Mouse (Mus musculus): ENCODE data around the gene Mt2. TPM values are rescaled to one million over a fixed set of nuclear protein-coding genes. Genes with fewer than 3 reads are reported as not detected.
A peak's percentile ranks its signal among the peaks of the same experiment; 100 is the strongest.

The Mt2 gene
- 570 and 681 TPM in 2 replicates for polyA plus RNA-seq (2015; fragmentation: Nextera tagmentation; extraction: Ambion mirVana)

GRCm38 (mm10) chr8:94172075-94172808 lies at the start of gene Mt2:
TSS of gene Mt2 (plus strand) at chr8:94172664.
- H3K27ac ChIP-seq (replicated peaks) = peak within 1 kb of the TSS; percentile 87
- H3K4me3 ChIP-seq (ENCODE audit: low read depth, low read length) = peak within 1 kb of the TSS; percentile 49
- H3K27me3 ChIP-seq (ENCODE audit: control insufficient read depth, insufficient read depth, low read length) = 0 out of 2 replicates have a peak, but pooled peaks cover 2% of the 10 kb centered on the region
- 2% methylated on average over 54 of the region's 56 CpGs for WGBS
- no peaks in the 10 kb centered on the region for H3K36me3 ChIP-seq (ENCODE audit: control insufficient read depth, insufficient read depth, low read length)
- TF ChIP-seq EP300 (optimal IDR thresholded peaks at IDR 0.05) (no peak), CTCF (IDR thresholded peaks at IDR 0.05; ENCODE audit: low read depth) (no peak)
- H3K9me3 ChIP-seq (ENCODE audit: control insufficient read depth, low read length) = no peaks in the 10 kb centered on the region
- peak within 1 kb of the TSS; percentile 83 for H3K4me2 ChIP-seq (replicated peaks; ENCODE audit: low read depth)
- peak within 1 kb of the TSS; percentile 51 for H3K9ac ChIP-seq (ENCODE audit: low read length)
- DNase-seq (ENCODE audit: low spot score) (peak; percentile 96), ATAC-seq (ENCODE audit: low FRiP score, low TSS enrichment) (peak; percentile 92)
- peaks cover 5% of the 10 kb centered on the region for H3K4me1 ChIP-seq (replicated peaks; ENCODE audit: control insufficient read depth, insufficient read depth)

GRCm38 (mm10) chr8:94122711-94123468 lies 49.6 kb upstream of the Mt2 start:
- no peak for DNase-seq (ENCODE audit: low spot score)
- Histone ChIP-seq H3K36me3 (ENCODE audit: control insufficient read depth, insufficient read depth, low read length) (no peaks in the 10 kb centered on the region), H3K27me3 (ENCODE audit: control insufficient read depth, insufficient read depth, low read length) (no peaks in the 10 kb centered on the region), H3K4me2 (replicated peaks; ENCODE audit: low read depth) (no peak overlapping the region), H3K9ac (ENCODE audit: low read length) (no peak overlapping the region), H3K4me1 (replicated peaks; ENCODE audit: control insufficient read depth, insufficient read depth) (no peaks in the 10 kb centered on the region), H3K9me3 (ENCODE audit: control insufficient read depth, low read length) (no peaks in the 10 kb centered on the region), H3K27ac (replicated peaks) (no peak overlapping the region), H3K4me3 (ENCODE audit: low read depth, low read length) (no peak overlapping the region)
- TF ChIP-seq CTCF (IDR thresholded peaks at IDR 0.05; ENCODE audit: low read depth) (no peak), EP300 (optimal IDR thresholded peaks at IDR 0.05) (no peak)
- no peak for ATAC-seq (ENCODE audit: low FRiP score, low TSS enrichment)
- WGBS = 56% methylated on average over 8 of the region's 8 CpGs

GRCm38 (mm10) chr8:94127711-94128110 lies 44.8 kb upstream of the Mt2 start:
- H3K4me2 ChIP-seq (replicated peaks; ENCODE audit: low read depth) = no peak overlapping the region
- no peaks in the 10 kb centered on the region for H3K9me3 ChIP-seq (ENCODE audit: control insufficient read depth, low read length)
- no peak overlapping the region for H3K4me3 ChIP-seq (ENCODE audit: low read depth, low read length)
- no peaks in the 10 kb centered on the region for H3K36me3 ChIP-seq (ENCODE audit: control insufficient read depth, insufficient read depth, low read length)
- H3K27me3 ChIP-seq (ENCODE audit: control insufficient read depth, insufficient read depth, low read length) = no peaks in the 10 kb centered on the region
- 0 out of 2 replicates have a peak, but pooled peaks have one; percentile 21 for ATAC-seq (ENCODE audit: low FRiP score, low TSS enrichment)
- no peak overlapping the region for H3K27ac ChIP-seq (replicated peaks)
- no peaks in the 10 kb centered on the region for H3K4me1 ChIP-seq (replicated peaks; ENCODE audit: control insufficient read depth, insufficient read depth)
- no peak overlapping the region for H3K9ac ChIP-seq (ENCODE audit: low read length)
- 68% methylated on average over 6 of the region's 6 CpGs for WGBS
- no peak for TF ChIP-seq EP300 (optimal IDR thresholded peaks at IDR 0.05)
- TF ChIP-seq CTCF (IDR thresholded peaks at IDR 0.05; ENCODE audit: low read depth) = no peak
- DNase-seq (ENCODE audit: low spot score) = no peak

- TF ChIP-seq CTCF (IDR thresholded peaks at IDR 0.05; ENCODE audit: low read depth) = no peak
- TF ChIP-seq EP300 (optimal IDR thresholded peaks at IDR 0.05) = no peak
- ATAC-seq (ENCODE audit: low FRiP score, low TSS enrichment) (no peak), DNase-seq (ENCODE audit: low spot score) (no peak)
- Histone ChIP-seq H3K27me3 (ENCODE audit: control insufficient read depth, insufficient read depth, low read length) (no peaks in the 10 kb centered on the region), H3K36me3 (ENCODE audit: control insufficient read depth, insufficient read depth, low read length) (no peaks in the 10 kb centered on the region), H3K4me2 (replicated peaks; ENCODE audit: low read depth) (no peak overlapping the region), H3K4me1 (replicated peaks; ENCODE audit: control insufficient read depth, insufficient read depth) (no peaks in the 10 kb centered on the region), H3K27ac (replicated peaks) (no peak overlapping the region), H3K9me3 (ENCODE audit: control insufficient read depth, low read length) (no peaks in the 10 kb centered on the region), H3K9ac (ENCODE audit: low read length) (no peak overlapping the region), H3K4me3 (ENCODE audit: low read depth, low read length) (no peak overlapping the region)
- 72% methylated on average over 6 of the region's 6 CpGs for WGBS
Measured at GRCm38 (mm10) chr8:94129133-94129789, 43.2 kb upstream of the Mt2 start.

- TF ChIP-seq CTCF (IDR thresholded peaks at IDR 0.05; ENCODE audit: low read depth) = no peak
- TF ChIP-seq EP300 (optimal IDR thresholded peaks at IDR 0.05) = no peak
- Histone ChIP-seq H3K27me3 (ENCODE audit: control insufficient read depth, insufficient read depth, low read length) (no peaks in the 10 kb centered on the region), H3K4me3 (ENCODE audit: low read depth, low read length) (no peak overlapping the region), H3K27ac (replicated peaks) (no peak overlapping the region), H3K4me1 (replicated peaks; ENCODE audit: control insufficient read depth, insufficient read depth) (no peaks in the 10 kb centered on the region), H3K9me3 (ENCODE audit: control insufficient read depth, low read length) (no peaks in the 10 kb centered on the region), H3K9ac (ENCODE audit: low read length) (no peak overlapping the region), H3K4me2 (replicated peaks; ENCODE audit: low read depth) (no peak overlapping the region), H3K36me3 (ENCODE audit: control insufficient read depth, insufficient read depth, low read length) (no peaks in the 10 kb centered on the region)
- DNase-seq (ENCODE audit: low spot score) (no peak), ATAC-seq (ENCODE audit: low FRiP score, low TSS enrichment) (no peak)
- WGBS = 92% methylated on average over 4 of the region's 4 CpGs
Measured at GRCm38 (mm10) chr8:94130126-94130525, 42.3 kb upstream of the Mt2 start.
